Mouse (Mus musculus) MEL (cell line): ENCODE results near the gene Cysltr1. TPM values are rescaled to one million over a fixed set of nuclear protein-coding genes. Genes with fewer than 3 reads are reported as not detected.

Experiments used
- DNase-seq: peaks from one replicate; pipeline ENCODE4 v3.0.0; 2011; ENCODE audit warnings: low read depth, low spot score
- H3K27ac ChIP-seq: 2 replicates; pipeline ENCODE4 v1.5.1; 2012; ENCODE audit warnings: low read depth, mild to moderate bottlenecking, control low read depth, low read length, moderate library complexity; ENCODE audit not compliant: control insufficient read depth
- H3K27me3 ChIP-seq, 2 experiments: fragments of 150-350 bp in 1 of 2; sonication (generic) in 1 of 2; 2 replicates each; pipeline ENCODE4 v1.6.1; 2012; ENCODE audit warnings: low read length in 2 of 2, mild to moderate bottlenecking in 2 of 2, improper control_type of control experiment in 1 of 2, moderate library complexity in 1 of 2; ENCODE audit not compliant: insufficient read depth in 2 of 2, control insufficient read depth in 1 of 2
- H3K36me3 ChIP-seq, 2 experiments: 2 replicates each; pipeline ENCODE4 v1.6.1; 2012 to 2014; ENCODE audit warnings: low read length in 2 of 2, improper control_type of control experiment in 1 of 2, inconsistent platforms in 1 of 2, mild to moderate bottlenecking in 1 of 2; ENCODE audit not compliant: insufficient read depth in 2 of 2, control insufficient read depth in 1 of 2
- H3K4me1 ChIP-seq, 2 experiments: fragments of 150-350 bp in 1 of 2; sonication (generic) in 1 of 2; 2 replicates each; pipeline ENCODE4 v1.6.1; 2012; ENCODE audit warnings: low read length in 2 of 2, improper control_type of control experiment in 1 of 2, mild to moderate bottlenecking in 1 of 2; ENCODE audit not compliant: insufficient read depth in 2 of 2, control insufficient read depth in 1 of 2
- H3K4me3 ChIP-seq, 2 experiments: fragments of 150-350 bp in 1 of 2; sonication (generic) in 1 of 2; 2 replicates each; pipeline ENCODE4 v1.5.1; 2012; ENCODE audit warnings: low read depth in 2 of 2, low read length in 2 of 2, mild to moderate bottlenecking in 2 of 2, moderate library complexity in 2 of 2, control low read depth in 1 of 2, improper control_type of control experiment in 1 of 2; ENCODE audit not compliant: control insufficient read depth in 1 of 2, insufficient read depth in 1 of 2
- H3K79me2 ChIP-seq: 2 replicates; pipeline ENCODE4 v1.6.1; 2012; ENCODE audit warnings: mild to moderate bottlenecking, low read length, moderate library complexity; ENCODE audit not compliant: control insufficient read depth, poor library complexity, insufficient read depth
- H3K9ac ChIP-seq: 2 replicates; pipeline ENCODE4 v1.6.1; 2012; ENCODE audit warnings: low read depth, mild to moderate bottlenecking, control low read depth, low read length, moderate library complexity; ENCODE audit not compliant: control insufficient read depth, poor library complexity, severe bottlenecking
- H3K9me3 ChIP-seq: fragments of 150-350 bp; sonication (generic); replicated peaks from 2 replicates; pipeline ENCODE4 v1.6.1; 2012; ENCODE audit warnings: mild to moderate bottlenecking, low read length, improper control_type of control experiment, moderate library complexity; ENCODE audit not compliant: insufficient read depth
- BHLHE40 ChIP-seq: IDR thresholded peaks from 2 replicates; pipeline ENCODE4 v1.6.1; 2012; ENCODE audit warnings: low read depth, mild to moderate bottlenecking, inconsistent platforms, low read length, improper control_type of control experiment, borderline replicate concordance
- CHD1 ChIP-seq: IDR thresholded peaks from 2 replicates; pipeline ENCODE4 v1.6.1; 2012; ENCODE audit warnings: low read depth, mild to moderate bottlenecking, inconsistent platforms, low read length, improper control_type of control experiment
- E2F4 ChIP-seq: IDR thresholded peaks from 2 replicates; pipeline ENCODE4 v1.6.1; 2011; ENCODE audit warnings: low read depth, low read length, improper control_type of control experiment, borderline replicate concordance
- EP300 ChIP-seq, 2 experiments: IDR thresholded peaks; 2 replicates each; pipeline ENCODE4 v1.6.1; 2011; ENCODE audit warnings: improper control_type of control experiment in 2 of 2, low read length in 2 of 2, low read depth in 1 of 2, mild to moderate bottlenecking in 1 of 2
- ETS1 ChIP-seq: IDR thresholded peaks from 2 replicates; pipeline ENCODE4 v1.6.1; 2012; ENCODE audit warnings: low read depth, mild to moderate bottlenecking, inconsistent platforms, low read length, improper control_type of control experiment, moderate library complexity
- GATA1 ChIP-seq: IDR thresholded peaks from 2 replicates; pipeline ENCODE4 v1.6.1; 2011; ENCODE audit warnings: low read depth, low read length, improper control_type of control experiment
- HCFC1 ChIP-seq: IDR thresholded peaks from 2 replicates; pipeline ENCODE4 v1.6.1; 2012; ENCODE audit warnings: low read depth, mild to moderate bottlenecking, inconsistent platforms, low read length, improper control_type of control experiment, moderate library complexity
- KAT2A ChIP-seq: conservative IDR thresholded peaks from 2 replicates; pipeline ENCODE4 v1.6.1; 2012; ENCODE audit warnings: low read depth, low read length, improper control_type of control experiment, inconsistent platforms
- MAFK ChIP-seq: IDR thresholded peaks from 2 replicates; pipeline ENCODE4 v1.6.1; 2011; ENCODE audit warnings: low read depth, mild to moderate bottlenecking, low read length, improper control_type of control experiment, borderline replicate concordance
- MAZ ChIP-seq: IDR thresholded peaks from 2 replicates; pipeline ENCODE4 v1.6.1; 2012; ENCODE audit warnings: low read depth, mild to moderate bottlenecking, inconsistent platforms, low read length, improper control_type of control experiment
- MEF2A ChIP-seq: IDR thresholded peaks from 2 replicates; pipeline ENCODE4 v1.6.1; 2014; ENCODE audit warnings: low read depth, mild to moderate bottlenecking, inconsistent platforms, low read length, improper control_type of control experiment; ENCODE audit not compliant: poor library complexity, insufficient replicate concordance, severe bottlenecking; ENCODE audit errors: extremely low read depth
- MXI1 ChIP-seq: IDR thresholded peaks from 2 replicates; pipeline ENCODE4 v1.6.1; 2011; ENCODE audit warnings: mild to moderate bottlenecking, low read depth, low read length, improper control_type of control experiment
- MYB ChIP-seq: IDR thresholded peaks from 2 replicates; pipeline ENCODE4 v1.6.1; 2011; ENCODE audit warnings: mild to moderate bottlenecking, low read depth, low read length, improper control_type of control experiment
- MYC ChIP-seq: IDR thresholded peaks from 2 replicates; pipeline ENCODE4 v1.6.1; 2011; ENCODE audit warnings: low read depth, mild to moderate bottlenecking, low read length, improper control_type of control experiment, moderate library complexity
- NELFE ChIP-seq: IDR thresholded peaks from 2 replicates; pipeline ENCODE4 v1.6.1; 2011; ENCODE audit warnings: low read depth, low read length, improper control_type of control experiment
- NRF1 ChIP-seq: IDR thresholded peaks from 2 replicates; pipeline ENCODE4 v1.6.1; 2014; ENCODE audit warnings: low read depth, mild to moderate bottlenecking, inconsistent platforms, low read length, improper control_type of control experiment, moderate library complexity; ENCODE audit not compliant: poor library complexity, insufficient read depth, severe bottlenecking
- POLR2A ChIP-seq, 2 experiments: IDR thresholded peaks; 2 replicates each; pipeline ENCODE4 v1.6.1; 2011 to 2012; ENCODE audit warnings: low read length in 2 of 2, mild to moderate bottlenecking in 2 of 2, control low read depth in 1 of 2, improper control_type of control experiment in 1 of 2, low read depth in 1 of 2, moderate library complexity in 1 of 2; ENCODE audit not compliant: control insufficient read depth in 1 of 2, insufficient read depth in 1 of 2, poor library complexity in 1 of 2
- POLR2AphosphoS2 ChIP-seq: IDR thresholded peaks from 2 replicates; pipeline ENCODE4 v1.6.1; 2011; ENCODE audit warnings: low read length, improper control_type of control experiment
- RAD21 ChIP-seq: IDR thresholded peaks from 2 replicates; pipeline ENCODE4 v1.6.1; 2011; ENCODE audit warnings: mild to moderate bottlenecking, low read depth, low read length, improper control_type of control experiment
- RCOR1 ChIP-seq: IDR thresholded peaks from 2 replicates; pipeline ENCODE4 v1.6.1; 2012; ENCODE audit warnings: low read depth, mild to moderate bottlenecking, inconsistent platforms, low read length, improper control_type of control experiment
- SIN3A ChIP-seq: IDR thresholded peaks from 2 replicates; pipeline ENCODE4 v1.6.1; 2012; ENCODE audit warnings: low read length, improper control_type of control experiment, inconsistent platforms
- SMC3 ChIP-seq: IDR thresholded peaks from 2 replicates; pipeline ENCODE4 v1.6.1; 2011; ENCODE audit warnings: low read depth, low read length, improper control_type of control experiment
- TAL1 ChIP-seq: IDR thresholded peaks from 2 replicates; pipeline ENCODE4 v1.6.1; 2012; ENCODE audit warnings: mild to moderate bottlenecking, inconsistent platforms, low read length, moderate library complexity, mixed read lengths
- TBP ChIP-seq: IDR thresholded peaks from 2 replicates; pipeline ENCODE4 v1.8.0; 2011; ENCODE audit warnings: low read depth, low read length, improper control_type of control experiment
- TCF12 ChIP-seq: IDR thresholded peaks from 2 replicates; pipeline ENCODE4 v1.6.1; 2014; ENCODE audit warnings: low read depth, mild to moderate bottlenecking, inconsistent platforms, low read length, improper control_type of control experiment, moderate library complexity
- UBTF ChIP-seq: IDR thresholded peaks from 2 replicates; pipeline ENCODE4 v1.6.1; 2012; ENCODE audit warnings: low read depth, mild to moderate bottlenecking, inconsistent platforms, low read length, improper control_type of control experiment, moderate library complexity, borderline replicate concordance; ENCODE audit not compliant: insufficient read depth
- USF1 ChIP-seq: IDR thresholded peaks from 2 replicates; pipeline ENCODE4 v1.6.1; 2014; ENCODE audit warnings: low read depth, mild to moderate bottlenecking, inconsistent platforms, low read length, improper control_type of control experiment, moderate library complexity
- ZC3H11A ChIP-seq: IDR thresholded peaks from 2 replicates; pipeline ENCODE4 v1.6.1; 2012; ENCODE audit warnings: low read depth, mild to moderate bottlenecking, inconsistent platforms, low read length, improper control_type of control experiment
- ZKSCAN1 ChIP-seq: IDR thresholded peaks from 2 replicates; pipeline ENCODE4 v1.6.1; 2012; ENCODE audit warnings: low read depth, mild to moderate bottlenecking, inconsistent platforms, low read length, improper control_type of control experiment, moderate library complexity
- polyA plus RNA-seq, 2 experiments: library from polyadenylated mRNA; stranded (reverse) in 1 of 2; unstranded in 1 of 2; fragments of >175 nt in 1 of 2; fragments of >200 nt in 1 of 2; gene quantifications; 2 replicates each; pipeline versions ENCODE4 v1.2.1 to v1.2.4; 2012; ENCODE audit warnings: low replicate concordance in 2 of 2, low read depth in 1 of 2; ENCODE audit not compliant: insufficient read length in 2 of 2, insufficient read depth in 1 of 2, missing spikeins in 1 of 2
- total RNA-seq: library from RNA; depleted of rRNA; stranded (reverse); fragments of 300-350 nt; gene quantifications from 2 replicates; pipeline ENCODE4 v1.2.3, GENCODE M21; 2012

The Cysltr1 gene
- total and polyA plus RNA-seq, 3 experiments = 0.04 to 0.13 TPM; not detected in 1

GRCm38 (mm10) chrX:106602574-106603258 lies 763 bp downstream of the Cysltr1 start:
- Histone ChIP-seq H3K27me3 (no peaks in the 10 kb centered on the region), H3K9ac (no peak overlapping the region), H3K36me3 (no peaks in the 10 kb centered on the region), H3K79me2 (no peaks in the 10 kb centered on the region), H3K27ac (no peak overlapping the region), H3K9me3 (no peaks in the 10 kb centered on the region), H3K4me1 (no peaks in the 10 kb centered on the region), H3K4me3 (peak overlapping the region; percentile 31 to 34; a peak in 3 of 4 replicates)
- DNase-seq = no peak
- TF ChIP-seq HCFC1 (no peak), MYC (no peak), POLR2A (IDR thresholded peaks at IDR 0.05; ENCODE audit: control insufficient read depth in 1 of 2, insufficient read depth in 1 of 2, low read depth in 1 of 2, low read length in 2 of 2, poor library complexity in 1 of 2) (no peak), CHD1 (no peak), KAT2A (no peak), EP300 (IDR thresholded peaks at IDR 0.05; ENCODE audit: low read depth in 1 of 2, low read length in 2 of 2) (0 out of 4 replicates have a peak, but pooled peaks of 1 of the 2 experiments have one; percentile 18), POLR2AphosphoS2 (no peak), NRF1 (no peak), SIN3A (no peak), E2F4 (no peak), SMC3 (no peak), TBP (no peak), MEF2A (no peak), ZKSCAN1 (no peak), USF1 (no peak), RAD21 (no peak), RCOR1 (0 out of 2 replicates have a peak, but pooled peaks have one; percentile 29), UBTF (no peak), MXI1 (no peak), GATA1 (peak; percentile 45), NELFE (no peak), TCF12 (peak; percentile 32; the same call in 1 of the 2 replicates), MAZ (no peak), TAL1 (no peak), ZC3H11A (no peak), MAFK (no peak), BHLHE40 (no peak), MYB (no peak), ETS1 (no peak)
